Mouse (Mus musculus) brain, embryonic 14.5 days (tissue): ENCODE data around the gene Nrxn1.

Experiments used
- CTCF ChIP-seq: fragments of 200-500 bp; IDR thresholded peaks from 2 replicates; pipeline ENCODE4 v1.5.1; 2012; ENCODE audit warnings: inconsistent platforms, mild to moderate bottlenecking, moderate library complexity, borderline replicate concordance; ENCODE audit not compliant: insufficient read depth, insufficient read length; ENCODE audit errors: extremely low read depth
- POLR2A ChIP-seq: fragments of 200-500 bp; IDR thresholded peaks from 2 replicates; pipeline ENCODE4 v1.6.1; 2012; ENCODE audit warnings: mild to moderate bottlenecking, inconsistent platforms, borderline replicate concordance; ENCODE audit not compliant: poor library complexity, insufficient read depth, insufficient read length, severe bottlenecking; ENCODE audit errors: extremely low read depth

- no peak for TF ChIP-seq POLR2A
- TF ChIP-seq CTCF, result no peak
These were observed 468.1 kb downstream of the Nrxn1 start for GRCm38 (mm10) chr17:90624591-90625266.
